Mouse (Mus musculus): ENCODE measurements around the gene Psg17. TPM values are rescaled to one million over a fixed set of nuclear protein-coding genes. Genes with fewer than 3 reads are reported as not detected.
"Not testable (repeated sequence)": the region's sequence is repeated elsewhere in the genome, so short reads cannot be mapped to it uniquely, and the experiment has no call there.

Gene Psg17
- not detected in 2 replicates for polyA plus RNA-seq (2015; fragmentation: Nextera tagmentation; extraction: Ambion mirVana)

DNA sequence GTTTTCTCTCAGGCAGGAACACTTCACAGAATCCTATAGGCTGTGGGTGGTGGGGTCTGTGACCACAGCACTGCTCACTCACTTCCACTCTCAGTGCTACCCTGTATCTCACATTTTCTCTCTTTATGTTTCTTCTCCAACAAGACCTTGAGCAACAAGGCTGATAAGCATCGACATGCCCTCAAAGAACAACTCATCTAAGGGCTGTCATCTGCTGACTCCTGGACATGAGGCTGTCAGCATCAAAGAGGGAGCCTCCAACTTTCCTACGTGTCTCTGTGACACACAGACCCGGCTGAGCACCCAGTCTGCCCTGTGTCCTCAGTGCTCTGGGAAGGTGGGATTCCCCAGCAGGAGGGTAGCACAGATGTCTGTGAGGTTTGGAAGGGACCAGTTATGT is at the start of gene Psg17:
Psg17 (minus strand) TSS at position 101 of the 400 bp plus-strand sequence.
- H3K9ac ChIP-seq (ENCODE audit: low read depth, low read length) = no peak within 1 kb of the TSS
- H3K9me3 ChIP-seq (ENCODE audit: control insufficient read depth) = no peaks in the 10 kb centered on the region
- ATAC-seq = no peak
- no peak within 1 kb of the TSS for H3K27ac ChIP-seq (ENCODE audit: low read depth, low read length)
- H3K4me2 ChIP-seq (replicated peaks; ENCODE audit: low read depth) = no peak within 1 kb of the TSS
- WGBS = 64% methylated on average over 3 of the region's 3 CpGs
- no peak within 1 kb of the TSS for H3K4me3 ChIP-seq (ENCODE audit: low read depth, low read length)
- no peak for TF ChIP-seq CTCF (IDR thresholded peaks at IDR 0.05; ENCODE audit: low read depth)
- H3K36me3 ChIP-seq (ENCODE audit: control insufficient read depth, insufficient read depth) = no peaks in the 10 kb centered on the region
- no peaks in the 10 kb centered on the region for H3K27me3 ChIP-seq (replicated peaks; ENCODE audit: control insufficient read depth, insufficient read depth, low read length)
- H3K4me1 ChIP-seq (replicated peaks; ENCODE audit: control insufficient read depth, insufficient read depth, low read length) = no peaks in the 10 kb centered on the region

DNA sequence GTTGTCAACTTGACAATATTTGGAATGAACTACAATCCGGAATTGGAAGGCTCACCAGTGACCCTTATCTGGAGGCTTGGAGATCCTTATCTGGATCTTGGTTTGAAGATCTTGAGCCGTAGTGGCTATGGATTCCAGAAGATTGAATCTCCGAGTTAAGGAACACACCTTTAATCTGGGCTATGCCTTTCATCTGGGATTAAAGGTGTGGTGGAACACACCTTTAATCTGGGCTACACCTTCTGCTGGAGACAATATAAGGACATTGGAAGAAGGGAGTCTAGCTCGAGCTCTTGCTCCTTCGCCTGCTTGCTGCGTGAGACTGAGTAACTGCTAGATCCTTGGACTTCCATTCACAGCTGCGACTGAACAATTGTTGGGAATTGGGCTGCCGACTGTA is 49.6 kb upstream of the Psg17 start, which contains the start of gene Pglyrp1:
Pglyrp1 (plus strand) TSS at position 301 of the 400 bp plus-strand sequence.
- not testable (repeated sequence) for H3K9ac ChIP-seq (ENCODE audit: low read depth, low read length); H3K4me1 ChIP-seq (replicated peaks; ENCODE audit: control insufficient read depth, insufficient read depth, low read length); H3K4me2 ChIP-seq (replicated peaks; ENCODE audit: low read depth); H3K9me3 ChIP-seq (ENCODE audit: control insufficient read depth); H3K27me3 ChIP-seq (replicated peaks; ENCODE audit: control insufficient read depth, insufficient read depth, low read length); H3K4me3 ChIP-seq (ENCODE audit: low read depth, low read length); ATAC-seq; H3K27ac ChIP-seq (ENCODE audit: low read depth, low read length); H3K36me3 ChIP-seq (ENCODE audit: control insufficient read depth, insufficient read depth)
- no CpG with 5 or more reads among the region's 8 CpGs for WGBS

DNA sequence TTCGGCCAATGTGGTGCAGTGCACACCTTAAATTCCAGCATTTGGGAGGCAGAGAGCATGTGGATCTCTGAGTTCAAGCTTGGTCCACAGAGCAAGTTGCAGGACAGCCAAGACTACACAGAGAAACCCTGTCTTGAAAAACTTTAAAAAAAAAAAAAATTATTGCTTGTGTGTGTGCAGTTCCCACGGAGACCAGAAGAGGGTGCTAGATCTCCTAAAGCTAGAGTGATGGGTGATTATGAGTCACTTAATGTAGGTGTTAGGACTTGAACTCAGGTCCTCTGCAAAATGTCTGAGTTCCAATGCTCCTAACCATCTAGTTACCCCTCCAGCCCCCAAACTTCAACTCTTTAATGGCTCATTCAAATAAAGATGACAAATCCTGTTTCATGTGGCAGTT is 47.1 kb upstream of the Psg17 start:
- ATAC-seq = no peak
- Histone ChIP-seq H3K36me3 (ENCODE audit: control insufficient read depth, insufficient read depth) (no peaks in the 10 kb centered on the region), H3K4me1 (replicated peaks; ENCODE audit: control insufficient read depth, insufficient read depth, low read length) (peaks cover 2% of the 10 kb centered on the region; the same call in 1 of the 2 replicates), H3K4me3 (ENCODE audit: low read depth, low read length) (no peak overlapping the region), H3K27me3 (replicated peaks; ENCODE audit: control insufficient read depth, insufficient read depth, low read length) (no peaks in the 10 kb centered on the region), H3K27ac (ENCODE audit: low read depth, low read length) (no peak overlapping the region), H3K9ac (ENCODE audit: low read depth, low read length) (no peak overlapping the region), H3K4me2 (replicated peaks; ENCODE audit: low read depth) (no peak overlapping the region), H3K9me3 (ENCODE audit: control insufficient read depth) (0 out of 2 replicates have a peak, but pooled peaks cover 6% of the 10 kb centered on the region)
- TF ChIP-seq CTCF (IDR thresholded peaks at IDR 0.05; ENCODE audit: low read depth) = peak; percentile 29
- 89% methylated on average over 2 of the region's 2 CpGs for WGBS

DNA sequence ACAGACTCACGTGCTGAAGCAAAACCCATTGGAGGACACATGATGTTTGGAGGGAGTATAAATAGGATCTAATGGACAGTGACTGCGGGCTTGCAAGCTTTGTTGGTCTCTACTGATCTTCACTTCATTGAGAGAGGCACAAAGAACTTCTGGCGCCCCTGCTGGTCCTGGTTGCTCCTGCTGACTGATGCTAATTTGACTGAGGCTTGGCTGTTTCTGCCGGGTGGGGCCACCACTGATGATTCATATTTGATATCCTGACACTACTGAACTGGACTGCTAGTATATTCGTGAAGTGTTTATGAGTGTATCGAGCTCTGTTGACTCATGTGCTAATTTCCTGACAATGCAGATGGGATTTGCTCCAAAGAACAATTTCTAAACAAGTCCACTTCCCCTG is 41.4 kb upstream of the Psg17 start:
- Histone ChIP-seq H3K4me1 (replicated peaks; ENCODE audit: control insufficient read depth, insufficient read depth, low read length) (no peaks in the 10 kb centered on the region), H3K4me2 (replicated peaks; ENCODE audit: low read depth) (no peak overlapping the region), H3K27ac (ENCODE audit: low read depth, low read length) (no peak overlapping the region), H3K27me3 (replicated peaks; ENCODE audit: control insufficient read depth, insufficient read depth, low read length) (no peaks in the 10 kb centered on the region), H3K36me3 (ENCODE audit: control insufficient read depth, insufficient read depth) (no peaks in the 10 kb centered on the region), H3K4me3 (ENCODE audit: low read depth, low read length) (no peak overlapping the region), H3K9me3 (ENCODE audit: control insufficient read depth) (no peaks in the 10 kb centered on the region), H3K9ac (ENCODE audit: low read depth, low read length) (no peak overlapping the region)
- 0 out of 2 replicates have a peak, but pooled peaks have one; percentile 6 for TF ChIP-seq CTCF (IDR thresholded peaks at IDR 0.05; ENCODE audit: low read depth)
- 78% methylated on average over 6 of the region's 6 CpGs for WGBS
- no peak for ATAC-seq

DNA sequence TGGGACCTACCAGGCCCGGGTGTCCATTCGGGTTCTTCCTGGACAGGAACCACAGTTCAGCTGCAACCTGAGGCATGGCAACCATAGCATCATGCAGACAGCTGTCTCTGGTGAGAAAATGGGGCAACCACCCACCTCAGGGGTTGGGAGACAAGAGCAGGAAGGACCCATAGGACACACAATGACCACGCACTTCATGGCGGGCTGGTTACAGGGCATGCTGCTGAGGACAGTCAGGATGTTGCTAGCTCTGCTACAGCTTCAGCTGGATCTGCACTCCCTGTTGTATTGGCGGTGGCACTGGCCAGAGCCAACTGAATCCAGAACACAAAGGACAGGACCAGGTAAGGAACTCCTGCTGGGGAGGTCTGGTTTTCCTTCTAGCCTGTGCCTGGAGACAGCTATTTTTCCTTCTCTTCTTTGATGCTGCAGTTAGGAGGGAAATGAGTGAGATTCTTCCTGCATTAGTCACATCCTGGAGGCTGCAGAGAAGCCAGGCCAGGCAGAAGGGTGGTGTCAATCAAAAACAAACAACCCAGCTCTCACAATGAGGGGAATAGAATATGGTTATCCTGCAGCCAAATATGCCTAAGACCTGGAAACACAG is 37.0 kb upstream of the Psg17 start:
- no peaks in the 10 kb centered on the region for H3K36me3 ChIP-seq (ENCODE audit: control insufficient read depth, insufficient read depth)
- 0 out of 2 replicates have a peak, but pooled peaks have one; percentile 31 for ATAC-seq
- H3K4me3 ChIP-seq (ENCODE audit: low read depth, low read length) = no peak overlapping the region
- no peaks in the 10 kb centered on the region for H3K27me3 ChIP-seq (replicated peaks; ENCODE audit: control insufficient read depth, insufficient read depth, low read length)
- no peak for TF ChIP-seq CTCF (IDR thresholded peaks at IDR 0.05; ENCODE audit: low read depth)
- no peak overlapping the region for H3K4me2 ChIP-seq (replicated peaks; ENCODE audit: low read depth)
- WGBS = 79% methylated on average over 5 of the region's 5 CpGs
- no peaks in the 10 kb centered on the region for H3K4me1 ChIP-seq (replicated peaks; ENCODE audit: control insufficient read depth, insufficient read depth, low read length)
- no peak overlapping the region for H3K9ac ChIP-seq (ENCODE audit: low read depth, low read length)
- no peaks in the 10 kb centered on the region for H3K9me3 ChIP-seq (ENCODE audit: control insufficient read depth)
- no peak overlapping the region for H3K27ac ChIP-seq (ENCODE audit: low read depth, low read length)

DNA sequence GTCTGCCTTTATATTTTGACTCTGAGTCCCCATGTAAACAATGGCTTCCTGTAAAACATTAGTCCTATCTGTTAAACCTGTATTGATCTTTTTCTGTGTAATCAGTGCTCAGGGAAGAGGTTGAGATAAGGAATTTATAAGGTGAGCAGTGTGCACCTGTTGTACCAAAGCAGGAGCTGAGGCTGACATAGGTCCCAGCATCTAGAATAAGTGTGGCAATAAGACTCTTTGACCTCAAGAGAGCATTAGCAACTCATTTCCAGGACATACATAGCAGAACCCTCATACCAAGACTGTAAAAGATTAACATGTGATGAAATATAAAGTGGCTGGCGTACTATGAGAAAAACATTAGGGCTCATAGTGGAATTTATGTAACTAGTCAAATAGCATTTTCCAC is 27.0 kb upstream of the Psg17 start:
- no peaks in the 10 kb centered on the region for H3K27me3 ChIP-seq (replicated peaks; ENCODE audit: control insufficient read depth, insufficient read depth, low read length)
- no peak overlapping the region for H3K4me2 ChIP-seq (replicated peaks; ENCODE audit: low read depth)
- peak; percentile 90 for ATAC-seq
- no peak overlapping the region for H3K27ac ChIP-seq (ENCODE audit: low read depth, low read length)
- H3K4me1 ChIP-seq (replicated peaks; ENCODE audit: control insufficient read depth, insufficient read depth, low read length) = 0 out of 2 replicates have a peak, but pooled peaks cover 4% of the 10 kb centered on the region
- no peak overlapping the region for H3K4me3 ChIP-seq (ENCODE audit: low read depth, low read length)
- no peaks in the 10 kb centered on the region for H3K36me3 ChIP-seq (ENCODE audit: control insufficient read depth, insufficient read depth)
- 17% methylated on average over 1 of the region's 1 CpGs for WGBS
- no peak for TF ChIP-seq CTCF (IDR thresholded peaks at IDR 0.05; ENCODE audit: low read depth)
- H3K9me3 ChIP-seq (ENCODE audit: control insufficient read depth) = no peaks in the 10 kb centered on the region
- H3K9ac ChIP-seq (ENCODE audit: low read depth, low read length) = no peak overlapping the region

Data from intestine, postnatal 0 days (tissue).